Mouse (Mus musculus) olfactory bulb, adult 2 months (tissue): ENCODE data around the gene Mrpl42.

Source experiments
- CTCF ChIP-seq: fragments of 200-500 bp; IDR thresholded peaks from 2 replicates; pipeline ENCODE4 v1.5.1; 2012; ENCODE audit warnings: low read depth, mild to moderate bottlenecking, low read length, moderate library complexity; ENCODE audit not compliant: insufficient read depth
- POLR2A ChIP-seq: fragments of 200-500 bp; IDR thresholded peaks from 2 replicates; pipeline ENCODE4 v1.6.1; 2012; ENCODE audit warnings: mild to moderate bottlenecking, low read depth, low read length, moderate library complexity; ENCODE audit not compliant: insufficient read depth

- TF ChIP-seq CTCF: no peak
- no peak for TF ChIP-seq POLR2A
Measured at GRCm38 (mm10) chr10:95513768-95514556, 12.2 kb upstream of the Mrpl42 start.
